Mouse (Mus musculus) small intestine, adult 2 months (tissue): ENCODE measurements around the gene Ryr2.

Experiments
- CTCF ChIP-seq: fragments of 200-500 bp; IDR thresholded peaks from 2 replicates; pipeline ENCODE4 v1.5.1; 2012; ENCODE audit warnings: low read depth, mild to moderate bottlenecking, control low read depth, inconsistent platforms, low read length, moderate library complexity, mixed read lengths; ENCODE audit not compliant: insufficient replicate concordance, insufficient read length; ENCODE audit errors: extremely low read depth
- POLR2A ChIP-seq: fragments of 200-500 bp; IDR thresholded peaks from 2 replicates; pipeline ENCODE4 v1.6.1; 2012; ENCODE audit warnings: low read depth, mild to moderate bottlenecking, control low read depth, inconsistent platforms, low read length, moderate library complexity

DNA sequence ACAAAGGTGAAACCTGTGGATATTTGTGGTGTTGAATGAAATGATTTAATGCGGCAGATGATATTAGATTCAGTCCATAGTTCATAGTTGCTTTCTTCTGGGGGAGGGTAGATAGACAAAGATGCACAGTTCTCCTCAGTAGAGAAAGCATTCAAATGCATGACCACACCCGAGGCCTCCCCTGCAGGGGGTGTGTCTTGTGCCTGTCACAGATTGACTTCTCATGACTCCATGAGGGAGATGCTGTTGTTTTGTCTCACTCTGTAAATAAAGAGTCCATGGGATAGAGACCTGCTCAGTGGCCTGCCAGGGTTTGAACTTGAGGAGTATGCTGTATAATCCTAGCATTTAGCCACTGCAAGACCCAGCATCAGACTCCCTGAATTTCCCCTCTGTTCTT is 194.5 kb downstream of the Ryr2 start:
- TF ChIP-seq CTCF (no peak), POLR2A (no peak)
